Mouse (Mus musculus) effector memory CD4-positive, alpha-beta T cell, adult 5 months (primary cell): ENCODE results near the gene Mrps16. TPM values are rescaled to one million over a fixed set of nuclear protein-coding genes. Genes with fewer than 3 reads are reported as not detected.

ENCODE experiments used
- polyA plus RNA-seq: library from polyadenylated mRNA; unstranded; fragments of 100-300 nt; shearing (Covaris generic); gene quantifications from one replicate; pipeline ENCODE4 v1.2.1, GENCODE M21; 2017

Mrps16 gene
- polyA plus RNA-seq = 34.9 TPM

DNA sequence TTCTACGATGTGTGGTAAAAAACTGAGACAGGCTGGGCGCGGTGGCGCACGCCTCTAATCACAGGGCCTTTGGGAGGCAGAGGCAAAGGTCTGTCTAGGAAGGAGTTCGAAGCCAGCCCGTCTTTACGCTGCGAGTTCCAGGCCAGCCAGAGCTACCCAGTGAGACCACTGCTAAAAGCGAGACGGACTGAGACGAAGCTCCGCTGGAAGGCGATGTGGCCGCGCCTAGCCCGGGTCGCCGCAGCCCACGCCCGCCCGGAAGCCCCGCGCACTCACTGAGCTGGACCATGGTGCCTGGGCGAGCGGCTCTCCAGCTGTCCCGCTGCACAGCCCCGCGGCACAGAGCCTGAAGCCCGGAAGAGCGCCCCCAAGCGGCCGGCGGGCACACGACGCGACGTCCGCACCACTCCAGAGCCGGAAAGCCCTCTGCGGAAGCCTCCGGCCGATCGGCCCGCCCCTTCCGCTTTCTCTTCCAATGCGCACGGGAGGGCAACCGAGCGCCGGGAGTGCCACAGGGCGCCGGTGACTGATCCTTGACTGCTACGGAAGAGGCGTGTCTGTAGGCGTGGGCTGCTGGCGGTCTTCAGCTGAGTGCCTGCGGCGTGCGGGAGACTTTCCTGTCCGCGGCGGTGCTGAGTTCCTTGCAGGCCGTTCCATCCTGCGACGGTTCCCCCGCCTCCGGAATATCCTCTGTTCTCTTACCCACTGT lies at the start of gene Mrps16:
Gene Mrps16 (minus strand): TSS at position 430 of the 709 bp plus-strand sequence.

GRCm38 (mm10) chr14:20388441-20389129 lies 4.8 kb downstream of the Mrps16 start, which contains the start of gene Dnajc9:
TSS of gene Dnajc9 (minus strand) at chr14:20388910.

DNA sequence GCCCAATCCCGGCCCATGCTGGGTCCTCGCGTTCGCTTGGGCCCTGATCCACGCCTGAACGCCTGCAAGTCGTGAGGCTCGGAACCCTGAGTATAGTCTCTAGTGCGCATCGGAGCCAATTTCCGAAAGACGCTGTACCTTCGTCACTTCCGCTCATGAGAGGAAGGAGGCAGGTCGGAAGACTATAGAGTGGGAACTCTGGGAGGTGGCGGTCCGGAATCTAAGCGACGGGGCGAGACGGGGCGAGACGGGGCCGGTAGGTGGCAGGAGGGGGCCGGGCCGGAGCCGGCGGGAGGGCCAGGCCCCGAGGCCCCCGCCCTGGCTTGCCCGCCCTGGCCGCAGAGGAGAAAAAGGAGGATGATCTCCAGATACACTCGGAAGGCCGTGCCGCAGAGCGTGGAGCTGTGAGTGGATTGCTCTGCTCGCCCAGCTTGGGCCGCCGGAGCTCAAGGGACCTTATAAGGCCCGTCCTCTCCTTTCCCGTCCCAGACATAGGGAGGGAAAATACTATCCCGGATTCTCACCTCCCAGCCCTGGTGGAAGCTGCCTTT lies 45.4 kb downstream of the Mrps16 start, which contains the start of the genes Ecd and Fam149b:
Gene Ecd (minus strand): TSS at position 131 of the 551 bp plus-strand sequence.
Gene Fam149b (plus strand): TSS at position 172 of the 551 bp plus-strand sequence.

Other genes starting within 250 kb of the Mrps16 start
- gene Kcnk5, start 211.8 kb downstream of the Mrps16 start, polyA plus RNA-seq = 11.1 TPM
- not detected for gene Kcnk16, start 124.4 kb downstream of the Mrps16 start, polyA plus RNA-seq
- 12.5 TPM for gene Nudt13, start 98.9 kb downstream of the Mrps16 start, polyA plus RNA-seq
- gene Ecd, start 45.5 kb downstream of the Mrps16 start, polyA plus RNA-seq = 31.6 TPM
- 41.4 TPM for gene Fam149b, start 45.5 kb downstream of the Mrps16 start, polyA plus RNA-seq
- gene Dnajc9, start 4.7 kb downstream of the Mrps16 start, polyA plus RNA-seq = 91.7 TPM
- gene Cfap70, start 58.6 kb upstream of the Mrps16 start, polyA plus RNA-seq = not detected
- gene Anxa7, start 86.5 kb upstream of the Mrps16 start, polyA plus RNA-seq = 49.4 TPM
- 1.0 TPM for gene Mss51, start 103.3 kb upstream of the Mrps16 start, polyA plus RNA-seq
- 28.4 TPM for gene Ppp3cb, start 152.9 kb upstream of the Mrps16 start, polyA plus RNA-seq
- gene Usp54, start 247.4 kb upstream of the Mrps16 start, polyA plus RNA-seq = 3.7 TPM